Mouse (Mus musculus): ENCODE data around the gene Zcchc3. TPM values are rescaled to one million over a fixed set of nuclear protein-coding genes. Genes with fewer than 3 reads are reported as not detected.

Zcchc3 gene
- polyA plus RNA-seq, 1 experiment = 0.90 TPM

DNA sequence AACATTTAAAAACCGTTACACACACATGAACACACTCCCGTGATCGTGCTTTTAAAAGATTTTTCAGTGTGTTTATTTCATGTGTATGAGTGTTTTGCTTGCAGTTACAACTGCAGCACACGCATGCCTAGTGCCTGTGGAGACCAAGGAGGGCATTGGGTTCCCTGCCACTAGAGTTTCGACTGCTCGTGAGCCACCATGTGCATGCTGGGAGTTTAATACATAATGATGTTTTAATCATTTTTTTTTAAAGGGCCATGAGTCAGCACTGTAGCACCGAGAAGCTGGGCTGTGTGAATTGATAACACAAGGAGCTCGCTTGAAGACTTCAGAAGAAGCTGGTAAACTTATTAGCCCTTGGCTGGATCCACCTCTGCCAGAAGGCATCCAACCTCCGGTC lies 41.3 kb downstream of the Zcchc3 start:
- Histone ChIP-seq H3K27me3 (ENCODE audit: control insufficient read depth) (peaks cover 62% of the 10 kb centered on the region), H3K4me3 (replicated peaks) (no peak overlapping the region)
- TF ChIP-seq TAL1 (IDR thresholded peaks at IDR 0.05; ENCODE audit: low read length) = no peak
- no peak for TF ChIP-seq GATA1 (IDR thresholded peaks at IDR 0.05; ENCODE audit: low read length)

DNA sequence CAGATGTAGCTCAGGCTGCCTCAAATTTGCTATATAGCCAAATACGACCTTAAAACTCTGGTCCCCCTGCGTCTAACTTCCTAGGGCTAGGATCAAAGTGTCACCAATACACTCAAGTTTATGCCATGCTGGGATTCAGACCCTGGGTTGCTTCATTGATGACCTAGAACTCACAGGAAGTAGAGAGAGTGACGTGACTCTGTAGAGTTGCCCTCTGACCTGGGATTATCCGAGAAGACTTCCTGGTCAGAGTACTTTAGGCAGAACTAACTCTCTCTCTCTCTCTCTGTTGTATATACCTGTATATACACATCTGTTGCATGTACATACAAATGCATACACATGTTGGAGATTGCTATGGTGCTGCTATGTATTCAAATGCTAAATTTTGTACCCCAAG lies 42.2 kb downstream of the Zcchc3 start:
- Histone ChIP-seq H3K27me3 (ENCODE audit: control insufficient read depth) (peaks cover 56% of the 10 kb centered on the region), H3K4me1 (ENCODE audit: control insufficient read depth) (peaks cover 13% of the 10 kb centered on the region), H3K36me3 (ENCODE audit: control insufficient read depth) (no peaks in the 10 kb centered on the region), H3K4me3 (replicated peaks) (no peak overlapping the region), H3K9me3 (ENCODE audit: control insufficient read depth, low read length) (no peaks in the 10 kb centered on the region)
- TF ChIP-seq GATA1 (IDR thresholded peaks at IDR 0.05; ENCODE audit: low read length) = no peak
- TF ChIP-seq TAL1 (IDR thresholded peaks at IDR 0.05; ENCODE audit: low read length) = no peak

More for the DNA sequence above, 41.3 kb downstream of the Zcchc3 start:
- no peaks in the 10 kb centered on the region for H3K36me3 ChIP-seq (ENCODE audit: control insufficient read depth)
- peaks cover 13% of the 10 kb centered on the region for H3K4me1 ChIP-seq (ENCODE audit: control insufficient read depth)
- H3K9me3 ChIP-seq (ENCODE audit: control insufficient read depth, low read length) = no peaks in the 10 kb centered on the region

DNA sequence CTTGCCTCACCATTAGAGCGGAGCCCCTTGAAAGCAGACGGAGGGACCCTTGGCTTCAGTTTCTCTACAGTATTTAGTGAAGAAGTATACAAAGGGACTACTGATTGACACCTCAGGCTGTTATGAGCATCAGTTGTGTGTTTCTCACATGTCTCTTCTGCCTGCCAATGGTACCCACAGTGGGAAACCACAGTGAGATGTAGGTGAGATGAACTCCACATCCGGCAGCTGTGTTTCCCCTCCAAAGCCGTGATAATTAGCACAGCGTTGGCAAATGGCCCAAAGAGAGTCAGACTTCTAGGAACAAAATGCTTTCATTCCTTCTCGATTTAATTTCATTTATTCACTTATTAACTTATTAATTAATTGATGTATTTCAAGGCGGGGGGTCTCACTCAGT lies 42.7 kb downstream of the Zcchc3 start:
- no peak for TF ChIP-seq GATA1 (IDR thresholded peaks at IDR 0.05; ENCODE audit: low read length)
- no peak for TF ChIP-seq TAL1 (IDR thresholded peaks at IDR 0.05; ENCODE audit: low read length)
- Histone ChIP-seq H3K36me3 (ENCODE audit: control insufficient read depth) (no peaks in the 10 kb centered on the region), H3K9me3 (ENCODE audit: control insufficient read depth, low read length) (no peaks in the 10 kb centered on the region), H3K27me3 (ENCODE audit: control insufficient read depth) (peaks cover 51% of the 10 kb centered on the region), H3K4me1 (ENCODE audit: control insufficient read depth) (peaks cover 13% of the 10 kb centered on the region), H3K4me3 (replicated peaks) (no peak overlapping the region)

DNA sequence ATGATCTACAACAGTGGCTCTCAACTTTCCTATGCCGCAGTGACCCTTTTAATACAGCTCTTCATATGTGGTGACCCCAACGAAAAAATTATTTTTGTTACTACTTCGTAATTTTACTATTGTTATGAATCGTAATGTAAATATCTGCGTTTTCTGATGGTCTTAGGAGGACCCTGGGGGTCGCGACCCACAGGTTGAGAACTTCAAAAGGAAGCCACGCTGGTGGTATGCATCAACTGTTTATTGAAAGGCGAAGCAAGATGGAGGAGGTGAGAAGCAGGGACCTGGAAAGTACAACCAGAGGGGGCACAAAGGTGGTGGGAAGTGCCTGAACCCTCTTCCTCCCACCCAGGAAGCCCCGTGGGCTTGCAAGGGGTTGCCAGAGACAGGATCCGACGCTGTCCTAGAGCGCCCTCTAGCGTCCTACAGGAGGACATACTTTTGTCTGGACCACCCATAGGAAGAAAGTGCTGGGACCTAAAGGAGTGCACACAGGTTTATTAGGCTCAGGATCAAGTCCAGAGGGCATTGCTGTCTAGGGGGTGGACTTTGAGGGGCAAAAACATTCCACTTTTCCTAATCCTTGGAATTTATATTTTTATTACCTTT lies 46.2 kb downstream of the Zcchc3 start:
- Histone ChIP-seq H3K9me3 (ENCODE audit: control insufficient read depth, low read length) (no peaks in the 10 kb centered on the region), H3K36me3 (ENCODE audit: control insufficient read depth) (no peaks in the 10 kb centered on the region), H3K4me1 (ENCODE audit: control insufficient read depth) (peaks cover 12% of the 10 kb centered on the region), H3K27me3 (ENCODE audit: control insufficient read depth) (peaks cover 17% of the 10 kb centered on the region), H3K4me3 (replicated peaks) (no peak overlapping the region)
- no peak for TF ChIP-seq TAL1 (IDR thresholded peaks at IDR 0.05; ENCODE audit: low read length)
- TF ChIP-seq GATA1 (IDR thresholded peaks at IDR 0.05; ENCODE audit: low read length) = no peak

DNA sequence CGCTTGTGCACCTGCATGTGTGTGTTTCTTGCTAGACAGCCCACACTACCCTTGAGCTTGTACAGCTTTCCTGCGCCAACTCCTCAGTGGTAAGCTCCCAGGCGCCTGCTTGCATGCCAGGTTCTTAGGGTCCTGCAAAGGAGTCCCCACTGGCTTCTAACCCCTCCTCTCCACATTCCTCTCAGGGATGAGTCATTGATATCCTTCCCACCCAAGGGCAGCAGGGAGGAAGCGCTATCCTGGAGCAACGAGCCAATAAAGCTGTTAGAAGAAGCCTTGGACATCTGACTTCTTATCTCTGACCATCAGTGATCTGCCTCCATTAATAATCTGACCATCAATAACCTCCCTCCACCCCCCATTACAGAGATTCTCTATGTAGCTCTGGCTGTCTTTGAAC lies 46.9 kb downstream of the Zcchc3 start:
- H3K9me3 ChIP-seq (ENCODE audit: control insufficient read depth, low read length) = no peaks in the 10 kb centered on the region
- no peak overlapping the region for H3K4me3 ChIP-seq (replicated peaks)
- peaks cover 17% of the 10 kb centered on the region for H3K27me3 ChIP-seq (ENCODE audit: control insufficient read depth)
- TF ChIP-seq TAL1 (IDR thresholded peaks at IDR 0.05; ENCODE audit: low read length) = no peak
- TF ChIP-seq GATA1 (IDR thresholded peaks at IDR 0.05; ENCODE audit: low read length) = no peak
- H3K36me3 ChIP-seq (ENCODE audit: control insufficient read depth) = no peaks in the 10 kb centered on the region
- H3K4me1 ChIP-seq (ENCODE audit: control insufficient read depth) = peaks cover 10% of the 10 kb centered on the region

DNA sequence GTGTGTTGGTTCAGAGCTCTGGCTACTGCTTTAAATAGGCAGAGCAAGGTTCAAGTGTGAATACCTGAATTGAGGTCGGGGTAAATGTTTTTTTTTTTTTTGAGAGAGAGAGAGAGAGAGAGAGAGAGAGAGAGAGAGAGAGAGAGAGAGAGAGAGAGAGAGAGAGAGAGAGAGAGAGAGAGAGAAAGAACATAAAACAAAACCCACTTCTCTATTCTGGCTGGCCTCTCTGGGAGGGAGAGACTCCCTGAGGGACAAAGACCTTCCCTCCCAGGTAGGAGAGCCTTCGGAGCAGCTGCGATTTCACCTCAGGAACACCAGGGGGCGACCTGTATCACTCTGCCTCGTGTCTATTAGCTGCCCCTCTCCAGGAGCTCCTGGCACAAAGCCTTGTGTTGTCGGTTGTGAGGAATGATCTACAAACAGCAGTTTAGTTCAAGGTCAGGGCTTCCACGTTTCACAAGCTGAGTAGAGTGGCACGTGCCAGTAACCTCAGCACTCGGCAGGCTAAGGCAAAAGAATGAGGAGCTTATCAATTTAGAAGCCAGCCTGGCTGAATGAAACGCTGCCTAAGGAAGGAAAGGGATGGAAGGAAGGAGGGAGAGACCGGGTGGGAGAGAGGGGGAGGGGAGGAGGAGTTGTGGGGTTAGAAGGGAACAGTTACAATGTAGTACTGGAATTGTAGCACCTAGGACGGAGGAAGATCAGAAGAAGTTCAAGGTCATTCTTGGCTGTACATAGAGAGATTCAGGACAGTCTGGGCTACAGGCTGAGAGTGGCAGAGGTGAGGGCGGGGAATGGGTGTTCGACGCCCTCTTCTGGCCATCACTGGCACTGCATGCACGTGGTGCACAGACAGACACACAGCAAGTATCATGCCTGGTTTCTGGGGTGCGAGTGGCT lies 51.3 kb downstream of the Zcchc3 start:
- H3K4me3 ChIP-seq (replicated peaks) = peak overlapping the region; percentile 43
- H3K9me3 ChIP-seq (ENCODE audit: control insufficient read depth, low read length) = peaks cover 3% of the 10 kb centered on the region
- H3K36me3 ChIP-seq (ENCODE audit: control insufficient read depth) = no peaks in the 10 kb centered on the region
- peaks cover 5% of the 10 kb centered on the region; the same call in 1 of the 2 replicates for H3K27me3 ChIP-seq (ENCODE audit: control insufficient read depth)
- H3K4me1 ChIP-seq (ENCODE audit: control insufficient read depth) = peaks cover 15% of the 10 kb centered on the region
- no peak for TF ChIP-seq TAL1 (IDR thresholded peaks at IDR 0.05; ENCODE audit: low read length)
- no peak for TF ChIP-seq GATA1 (IDR thresholded peaks at IDR 0.05; ENCODE audit: low read length)

Other genes with a start within 250 kb of the Zcchc3 start
- 0.94 and 1.0 TPM in 2 replicates for gene Csnk2a1, start 188.2 kb downstream of the Zcchc3 start, polyA plus RNA-seq (2012)
- gene Tbc1d20, start 121.2 kb downstream of the Zcchc3 start, polyA plus RNA-seq (2012) = 0.32 and 0.90 TPM in 2 replicates
- gene Rbck1, start 82.4 kb downstream of the Zcchc3 start, polyA plus RNA-seq (2012) = 16.2 and 20.4 TPM in 2 replicates
- gene Trib3, start 71.0 kb downstream of the Zcchc3 start, polyA plus RNA-seq (2012) = 1.3 TPM in 2 replicates
- gene Nrsn2, start 38.4 kb downstream of the Zcchc3 start, polyA plus RNA-seq (2012) = not detected in 2 replicates
- 1.4 and 2.3 TPM in 2 replicates for gene Sox12, start 17.0 kb downstream of the Zcchc3 start, polyA plus RNA-seq (2012)
- not detected in 2 replicates for gene 6820408C15Rik, start 560 bp upstream of the Zcchc3 start, polyA plus RNA-seq (2012)
- gene Defb23, start 49.6 kb upstream of the Zcchc3 start, polyA plus RNA-seq (2012) = not detected in 2 replicates
- gene Defb20, start 62.0 kb upstream of the Zcchc3 start, polyA plus RNA-seq (2012) = not detected in 2 replicates
- not detected in 2 replicates for gene Defb22, start 75.1 kb upstream of the Zcchc3 start, polyA plus RNA-seq (2012)
- gene Defb26, start 96.7 kb upstream of the Zcchc3 start, polyA plus RNA-seq (2012) = 0.21 TPM in 1 of 2 replicates, not detected in the other
- not detected in 2 replicates for gene Defb28, start 103.2 kb upstream of the Zcchc3 start, polyA plus RNA-seq (2012)
- gene Defb29, start 125.1 kb upstream of the Zcchc3 start, polyA plus RNA-seq (2012) = not detected in 2 replicates
- gene Gm17416, start 154.3 kb upstream of the Zcchc3 start, polyA plus RNA-seq (2012) = not detected in 2 replicates
- not detected in 2 replicates for gene Defb21, start 157.7 kb upstream of the Zcchc3 start, polyA plus RNA-seq (2012)
- gene Defb19, start 165.3 kb upstream of the Zcchc3 start, polyA plus RNA-seq (2012) = not detected in 2 replicates
- not detected in 2 replicates for gene Defb45, start 184.4 kb upstream of the Zcchc3 start, polyA plus RNA-seq (2012)
- gene Defb36, start 189.3 kb upstream of the Zcchc3 start, polyA plus RNA-seq (2012) = not detected in 2 replicates
- gene Defb25, start 208.0 kb upstream of the Zcchc3 start, polyA plus RNA-seq (2012) = not detected in 2 replicates
- gene Rem1, start 211.9 kb upstream of the Zcchc3 start, polyA plus RNA-seq (2012) = not detected in 2 replicates